Mouse (Mus musculus): ENCODE data around the gene Fancl.

Fancl gene

GRCm38 (mm10) chr11:26495951-26496350 is 110.0 kb downstream of the Fancl start:
- no peak for DNase-seq

DNA sequence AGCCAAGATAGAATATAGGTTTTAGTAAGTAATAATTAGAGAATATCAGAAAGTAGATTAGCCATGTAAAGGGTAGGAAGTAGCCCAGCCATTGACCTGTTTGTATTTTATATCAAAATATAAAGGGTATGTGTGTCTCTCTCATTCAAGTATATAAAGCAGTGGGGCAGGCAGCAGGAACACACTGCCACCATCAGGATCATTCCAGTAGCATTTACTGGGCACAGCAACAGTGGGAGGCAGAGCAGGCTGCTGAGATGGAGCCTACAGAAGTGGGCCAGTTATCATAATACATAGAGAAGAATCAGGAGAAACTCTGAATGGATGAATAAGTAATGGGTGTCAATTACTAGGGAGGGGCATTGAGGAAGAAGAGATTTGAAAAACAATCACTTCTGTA is 127.7 kb downstream of the Fancl start:
- DNase-seq = no peak

- no peak for DNase-seq
These were observed 130.2 kb downstream of the Fancl start for GRCm38 (mm10) chr11:26516086-26516485.

- DNase-seq = no peak
These were observed 133.1 kb downstream of the Fancl start for GRCm38 (mm10) chr11:26518991-26519390.

Measured in cerebellum, adult 11-12 months (tissue).